Mouse (Mus musculus) stomach, embryonic 14.5 days (tissue): ENCODE results near the gene Dsn1. TPM values are rescaled to one million over a fixed set of nuclear protein-coding genes. Genes with fewer than 3 reads are reported as not detected.

Source experiments
- ATAC-seq: fragments of 200-750 bp; cut with Nextera tagmentation; 2 replicates; pipeline ENCODE4 v1.8.0; 2017; ENCODE audit warnings: low read depth, moderate TSS enrichment; ENCODE audit not compliant: insufficient number of reproducible peaks, insufficient read depth, low FRiP score
- H3K27ac ChIP-seq: fragments of 300-500 bp; sonication (generic); 2 replicates; pipeline ENCODE4 v1.5.1; 2014; ENCODE audit warnings: mild to moderate bottlenecking, low read length, moderate library complexity, mixed read lengths
- H3K27me3 ChIP-seq: fragments of 300-500 bp; sonication (generic); 2 replicates; pipeline ENCODE4 v1.6.1; 2014; ENCODE audit warnings: low read length, control low read depth, mixed read lengths; ENCODE audit not compliant: control insufficient read depth, insufficient read depth
- H3K36me3 ChIP-seq: fragments of 300-500 bp; sonication (generic); 2 replicates; pipeline ENCODE4 v1.6.1; 2014; ENCODE audit warnings: mild to moderate bottlenecking, control low read depth, low read length, moderate library complexity, mixed read lengths; ENCODE audit not compliant: control insufficient read depth, insufficient read depth
- H3K4me1 ChIP-seq: fragments of 300-500 bp; sonication (generic); 2 replicates; pipeline ENCODE4 v1.6.1; 2014; ENCODE audit warnings: low read length, control low read depth, mixed read lengths; ENCODE audit not compliant: control insufficient read depth, insufficient read depth
- H3K4me2 ChIP-seq: fragments of 300-500 bp; sonication (generic); replicated peaks from 2 replicates; pipeline ENCODE4 v1.6.1; 2014; ENCODE audit warnings: low read depth, low read length, control low read depth
- H3K4me3 ChIP-seq: fragments of 300-500 bp; sonication (generic); 2 replicates; pipeline ENCODE4 v1.5.1; 2014; ENCODE audit warnings: low read depth, low read length, control low read depth
- H3K9ac ChIP-seq: fragments of 300-500 bp; sonication (generic); replicated peaks from 2 replicates; pipeline ENCODE4 v1.6.1; 2014; ENCODE audit warnings: low read depth, mild to moderate bottlenecking, control low read depth, low read length, moderate library complexity, mixed read lengths
- H3K9me3 ChIP-seq: fragments of 300-500 bp; sonication (generic); 2 replicates; pipeline ENCODE4 v1.6.1; 2016; ENCODE audit warnings: low read depth, low read length, control low read depth; ENCODE audit not compliant: control insufficient read depth
- WGBS: fragments of 180-500 bp; shearing (Covaris S2); extraction: QIAGEN DNeasy Blood & Tissue Kit; methylation state at CpG from one replicate; pipeline ENCODE4 v1.1.7; 2014; 5-methylcytosine and 5-hydroxymethylcytosine counted together
- polyA plus RNA-seq: library from polyadenylated mRNA; unstranded; fragments of >200 nt; fragmentation: Nextera tagmentation; extraction: Ambion mirVana; gene quantifications from 2 replicates; pipeline ENCODE4 v1.2.1, GENCODE M21; 2014

Dsn1 gene
- polyA plus RNA-seq, 1 experiment from 2014 or later = 38.7 TPM

GRCm38 (mm10) chr2:156974967-156975366 lies 32.0 kb downstream of the Dsn1 start:
- WGBS = 47% methylated on average over 2 of the region's 2 CpGs
- no peaks in the 10 kb centered on the region for H3K36me3 ChIP-seq
- 0 out of 2 replicates have a peak, but pooled peaks cover 3% of the 10 kb centered on the region for H3K4me1 ChIP-seq
- no peak overlapping the region for H3K27ac ChIP-seq
- H3K4me3 ChIP-seq = no peak overlapping the region
- H3K9ac ChIP-seq = no peak overlapping the region
- H3K27me3 ChIP-seq = no peaks in the 10 kb centered on the region
- H3K4me2 ChIP-seq = no peak overlapping the region
- no peaks in the 10 kb centered on the region for H3K9me3 ChIP-seq
- ATAC-seq = no peak

- 83% methylated on average over 5 of the region's 5 CpGs for WGBS
- ATAC-seq = no peak
These were observed 33.4 kb downstream of the Dsn1 start for GRCm38 (mm10) chr2:156973316-156974100.

GRCm38 (mm10) chr2:156970253-156970652 lies 36.7 kb downstream of the Dsn1 start:
- no peaks in the 10 kb centered on the region; the same call in none of the 2 replicates for H3K36me3 ChIP-seq
- no peak overlapping the region for H3K9ac ChIP-seq
- 0 out of 2 replicates have a peak, but pooled peaks cover 3% of the 10 kb centered on the region for H3K4me1 ChIP-seq
- WGBS = 71% methylated on average over 7 of the region's 7 CpGs
- no peaks in the 10 kb centered on the region for H3K9me3 ChIP-seq
- ATAC-seq = no peak
- no peak overlapping the region for H3K27ac ChIP-seq
- H3K4me3 ChIP-seq = no peak overlapping the region
- no peaks in the 10 kb centered on the region for H3K27me3 ChIP-seq
- H3K4me2 ChIP-seq = no peak overlapping the region

More at GRCm38 (mm10) chr2:156973316-156974100, 33.4 kb downstream of the Dsn1 start:
- Histone ChIP-seq H3K4me1 (0 out of 2 replicates have a peak, but pooled peaks cover 3% of the 10 kb centered on the region), H3K9ac (no peak overlapping the region), H3K4me2 (no peak overlapping the region), H3K9me3 (no peaks in the 10 kb centered on the region), H3K36me3 (no peaks in the 10 kb centered on the region; the same call in none of the 2 replicates), H3K4me3 (no peak overlapping the region), H3K27me3 (no peaks in the 10 kb centered on the region), H3K27ac (no peak overlapping the region)

GRCm38 (mm10) chr2:156968501-156968900 lies 38.5 kb downstream of the Dsn1 start:
- no peaks in the 10 kb centered on the region for H3K4me1 ChIP-seq
- no peak overlapping the region for H3K4me3 ChIP-seq
- H3K9me3 ChIP-seq = no peaks in the 10 kb centered on the region
- H3K4me2 ChIP-seq = no peak overlapping the region
- no peak overlapping the region for H3K9ac ChIP-seq
- no peak overlapping the region for H3K27ac ChIP-seq
- no peak for ATAC-seq
- WGBS = 76% methylated on average over 4 of the region's 4 CpGs
- no peaks in the 10 kb centered on the region for H3K27me3 ChIP-seq
- no peaks in the 10 kb centered on the region; the same call in none of the 2 replicates for H3K36me3 ChIP-seq

- Histone ChIP-seq H3K27ac (no peak overlapping the region), H3K4me3 (no peak overlapping the region), H3K9me3 (no peaks in the 10 kb centered on the region), H3K36me3 (no peaks in the 10 kb centered on the region; the same call in none of the 2 replicates), H3K9ac (no peak overlapping the region), H3K4me1 (no peaks in the 10 kb centered on the region), H3K27me3 (no peaks in the 10 kb centered on the region), H3K4me2 (no peak overlapping the region)
- no peak for ATAC-seq
- WGBS = 89% methylated on average over 6 of the region's 6 CpGs
These were observed 39.6 kb downstream of the Dsn1 start for GRCm38 (mm10) chr2:156967388-156967787.

GRCm38 (mm10) chr2:156963891-156964290 lies 43.1 kb downstream of the Dsn1 start:
- Histone ChIP-seq H3K4me2 (no peak overlapping the region), H3K27me3 (no peaks in the 10 kb centered on the region), H3K9me3 (no peaks in the 10 kb centered on the region), H3K36me3 (no peaks in the 10 kb centered on the region; the same call in none of the 2 replicates), H3K27ac (no peak overlapping the region), H3K4me1 (no peaks in the 10 kb centered on the region), H3K9ac (no peak overlapping the region), H3K4me3 (no peak overlapping the region)
- no peak for ATAC-seq
- 90% methylated on average over 7 of the region's 7 CpGs for WGBS

- Histone ChIP-seq H3K4me3 (no peak overlapping the region), H3K27ac (no peak overlapping the region), H3K9ac (no peak overlapping the region), H3K36me3 (no peaks in the 10 kb centered on the region), H3K4me1 (no peaks in the 10 kb centered on the region), H3K27me3 (no peaks in the 10 kb centered on the region), H3K9me3 (no peaks in the 10 kb centered on the region), H3K4me2 (no peak overlapping the region)
- no peak for ATAC-seq
- 83% methylated on average over 9 of the region's 9 CpGs for WGBS
These were observed 48.3 kb downstream of the Dsn1 start for GRCm38 (mm10) chr2:156958496-156959252.

GRCm38 (mm10) chr2:156957035-156957434 lies 49.9 kb downstream of the Dsn1 start:
- Histone ChIP-seq H3K4me3 (no peak overlapping the region), H3K4me1 (no peaks in the 10 kb centered on the region), H3K9ac (no peak overlapping the region), H3K4me2 (no peak overlapping the region), H3K36me3 (no peaks in the 10 kb centered on the region), H3K9me3 (no peaks in the 10 kb centered on the region), H3K27me3 (no peaks in the 10 kb centered on the region), H3K27ac (no peak overlapping the region)
- 90% methylated on average over 2 of the region's 2 CpGs for WGBS
- ATAC-seq = no peak
